Mouse (Mus musculus) retina, adult 2 months (tissue): ENCODE measurements around the gene Lmo7.

Experiments used
- DNase-seq: peaks from one replicate; pipeline ENCODE4 v3.0.0-alpha.2; 2012; ENCODE audit warnings: low read depth, low spot score

The Lmo7 gene

GRCm38 (mm10) chr14:101729237-101729971 is at the start of gene Lmo7, which contains the start of gene Gm9922:
TSS of gene Lmo7 (plus strand) at chr14:101729957.
TSS of gene Gm9922 (minus strand) at chr14:101729814.
- no peak for DNase-seq

DNA sequence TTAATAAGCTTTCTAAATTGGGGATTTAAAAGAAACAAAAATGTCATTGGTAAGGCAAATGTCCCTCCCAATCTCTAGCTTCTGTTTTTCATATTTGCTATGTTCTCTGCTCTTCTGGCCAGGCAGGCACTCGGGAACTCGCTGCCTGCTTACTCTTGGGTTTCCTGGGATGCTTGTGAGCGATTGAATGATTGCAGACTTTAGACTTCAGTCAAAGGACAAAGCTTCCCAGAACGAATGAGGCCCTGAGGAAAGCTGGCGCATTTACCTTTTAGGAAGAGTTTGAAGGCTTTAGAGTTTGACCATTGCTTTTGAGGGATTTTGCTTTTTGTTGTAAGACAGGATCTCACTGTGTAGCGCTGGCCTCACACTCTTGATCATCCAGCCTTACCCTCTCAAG is 42.1 kb upstream of the Lmo7 start:
- no peak for DNase-seq

GRCm38 (mm10) chr14:101688406-101688805 is 41.4 kb upstream of the Lmo7 start:
- no peak for DNase-seq

- no peak for DNase-seq
Observed at GRCm38 (mm10) chr14:101704479-101704878, 25.3 kb upstream of the Lmo7 start.

DNA sequence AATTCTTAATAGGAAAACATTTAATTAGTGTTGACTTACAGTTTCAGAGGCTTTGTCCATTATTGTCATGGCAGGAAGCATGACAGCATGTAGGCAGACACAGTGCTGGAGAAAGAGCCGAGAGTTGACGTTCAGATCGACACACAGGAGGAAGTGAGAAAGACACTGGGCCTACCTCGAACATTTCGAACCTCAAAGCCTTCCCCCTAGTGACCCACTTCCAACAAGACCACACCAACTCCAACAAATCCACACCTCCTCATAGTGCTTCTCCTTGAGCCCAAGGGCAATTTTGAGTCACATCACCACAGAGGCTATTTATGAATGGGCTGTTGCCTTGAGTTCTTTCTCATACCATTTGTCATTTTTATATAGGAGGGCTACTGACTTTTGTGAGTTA is 22.7 kb upstream of the Lmo7 start:
- no peak for DNase-seq

DNA sequence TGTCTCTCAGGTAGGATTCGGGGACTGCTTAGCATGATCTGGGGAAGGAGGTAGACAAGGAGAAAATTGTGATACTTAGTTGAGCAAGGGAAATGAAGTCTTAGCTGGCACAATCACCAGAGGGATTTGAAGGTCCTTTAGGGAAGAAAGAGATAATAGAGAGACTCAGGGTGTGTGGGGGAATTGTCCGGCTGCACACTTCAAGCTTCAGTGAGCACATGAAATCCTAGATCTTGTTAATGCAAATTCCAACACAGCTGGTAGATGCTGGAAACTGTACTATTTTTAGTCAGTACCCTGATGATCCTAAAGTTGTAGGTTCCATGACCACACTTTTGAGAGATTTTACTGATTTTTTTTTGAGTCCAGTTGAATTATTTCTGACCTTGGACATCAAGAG is 15.3 kb upstream of the Lmo7 start:
- no peak for DNase-seq

- DNase-seq: no peak
Observed at GRCm38 (mm10) chr14:101729972-101730692, 375 bp downstream of the Lmo7 start.

DNA sequence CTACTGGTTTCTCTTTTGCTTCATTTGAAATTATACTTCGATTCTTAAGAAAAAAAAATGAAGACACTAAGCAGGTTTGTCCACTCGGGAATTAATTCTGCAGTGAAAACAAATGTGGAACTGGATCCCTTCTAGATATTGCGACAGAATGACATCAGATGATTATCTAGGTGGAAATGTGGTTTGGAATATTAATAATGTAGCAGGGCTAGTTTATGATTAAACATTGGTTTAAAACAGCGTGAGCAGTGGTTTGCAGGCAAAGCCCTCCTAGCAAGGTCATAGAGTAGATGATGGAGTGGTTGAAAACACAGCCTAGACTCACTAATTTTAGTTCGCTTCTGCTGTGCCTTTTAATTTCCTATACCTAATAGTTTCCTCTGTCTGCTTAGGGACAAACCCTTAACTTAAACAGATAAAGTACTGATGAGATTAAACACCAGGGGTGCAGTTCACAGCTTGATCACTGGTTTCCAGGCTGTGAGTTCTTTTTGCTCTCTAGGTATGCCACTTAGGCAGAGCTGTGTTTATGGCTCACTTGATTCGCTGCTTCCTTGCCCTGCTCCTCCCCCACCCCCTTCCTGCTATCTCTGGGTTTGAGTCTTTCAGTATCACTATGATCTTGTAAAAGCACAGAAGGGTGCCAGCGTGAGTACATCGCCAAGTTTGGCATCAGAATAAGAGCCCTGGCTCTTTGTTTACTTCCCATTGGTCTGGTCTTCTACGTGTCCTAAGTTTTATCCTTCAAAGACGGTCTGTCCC is 4.0 kb downstream of the Lmo7 start:
- no peak for DNase-seq

GRCm38 (mm10) chr14:101737501-101737900 is 7.7 kb downstream of the Lmo7 start:
- DNase-seq: no peak

DNA sequence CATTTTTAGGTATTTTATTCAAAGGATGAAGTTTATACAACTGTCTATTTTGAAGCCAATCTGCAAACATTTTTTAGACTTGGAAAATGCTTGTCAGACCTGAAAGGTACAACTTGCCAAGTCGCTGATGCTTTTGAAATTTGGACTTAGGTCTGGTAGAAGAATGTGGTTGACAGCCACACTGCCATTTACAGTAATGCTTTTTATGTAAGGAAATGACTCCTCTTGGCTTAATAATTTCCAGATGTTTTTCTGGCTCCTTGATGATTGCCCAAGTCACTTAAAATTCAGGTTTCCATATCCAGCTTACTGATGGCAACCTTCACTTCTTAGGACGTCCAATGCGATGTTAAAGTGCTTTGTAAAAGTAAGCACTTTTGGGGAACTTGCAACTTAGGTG is 16.9 kb downstream of the Lmo7 start:
- no peak for DNase-seq

DNA sequence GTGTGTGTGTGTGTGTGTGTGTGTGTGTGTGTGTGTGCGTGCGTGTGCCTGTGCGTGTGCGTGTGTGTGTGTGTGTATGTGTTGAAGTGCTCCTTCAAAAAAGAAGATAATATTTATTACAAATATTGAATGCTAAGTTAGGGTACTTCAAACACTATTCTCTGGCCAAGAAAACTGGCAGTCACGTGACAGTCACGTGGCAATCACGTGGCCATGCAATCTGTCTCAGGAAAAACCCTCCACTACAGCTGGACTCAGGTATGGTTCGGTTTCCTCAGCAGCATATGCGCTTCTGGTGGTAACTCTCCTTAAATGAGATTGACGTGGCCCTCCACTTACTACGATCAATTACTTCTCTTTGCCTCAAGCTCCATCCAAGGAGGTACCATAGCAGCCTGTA is 18.1 kb downstream of the Lmo7 start:
- no peak for DNase-seq

- no peak for DNase-seq
Observed at GRCm38 (mm10) chr14:101748436-101748835, 18.7 kb downstream of the Lmo7 start.

DNA sequence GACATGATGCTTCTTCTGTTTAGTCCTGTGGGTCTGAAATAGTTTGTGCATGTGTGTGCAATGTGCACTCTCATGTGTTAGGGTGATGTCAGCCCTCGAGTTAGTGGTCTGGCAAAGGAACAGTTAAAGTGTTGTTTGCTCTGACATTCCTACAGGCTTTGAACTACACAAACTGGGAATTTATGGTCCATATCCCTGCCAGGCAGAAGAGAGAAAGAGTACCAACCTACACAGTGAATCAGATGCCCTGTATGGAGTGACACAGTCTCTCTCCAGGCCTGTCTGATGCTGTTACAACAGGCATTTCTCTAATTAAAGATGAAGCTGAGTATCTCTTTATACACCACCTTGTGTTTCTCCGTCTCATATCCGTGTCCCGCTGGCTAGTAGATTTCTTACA is 21.2 kb downstream of the Lmo7 start:
- no peak for DNase-seq

DNA sequence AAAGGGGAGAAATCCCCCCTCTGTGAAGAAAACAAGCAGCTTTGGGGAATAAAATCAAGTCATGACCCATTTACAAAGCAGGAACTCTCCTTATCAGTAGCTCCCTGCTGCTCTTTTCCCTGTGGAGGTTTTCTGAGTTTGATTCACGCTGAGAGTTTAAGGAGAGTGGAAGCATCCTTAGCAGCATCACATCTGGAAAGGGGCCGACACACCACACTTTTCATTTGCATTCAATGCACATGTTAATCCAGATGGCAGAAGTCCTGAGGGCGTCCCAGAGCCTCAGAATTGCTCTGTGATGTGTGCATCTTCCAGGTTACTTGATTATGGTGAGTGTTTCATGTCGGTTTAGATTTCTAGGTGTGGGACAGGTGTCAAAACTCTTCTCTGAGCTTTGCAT is 25.7 kb downstream of the Lmo7 start:
- no peak for DNase-seq

GRCm38 (mm10) chr14:101762267-101762666 is 32.5 kb downstream of the Lmo7 start:
- no peak for DNase-seq

GRCm38 (mm10) chr14:101763762-101764295 is 34.1 kb downstream of the Lmo7 start:
- DNase-seq: no peak

DNA sequence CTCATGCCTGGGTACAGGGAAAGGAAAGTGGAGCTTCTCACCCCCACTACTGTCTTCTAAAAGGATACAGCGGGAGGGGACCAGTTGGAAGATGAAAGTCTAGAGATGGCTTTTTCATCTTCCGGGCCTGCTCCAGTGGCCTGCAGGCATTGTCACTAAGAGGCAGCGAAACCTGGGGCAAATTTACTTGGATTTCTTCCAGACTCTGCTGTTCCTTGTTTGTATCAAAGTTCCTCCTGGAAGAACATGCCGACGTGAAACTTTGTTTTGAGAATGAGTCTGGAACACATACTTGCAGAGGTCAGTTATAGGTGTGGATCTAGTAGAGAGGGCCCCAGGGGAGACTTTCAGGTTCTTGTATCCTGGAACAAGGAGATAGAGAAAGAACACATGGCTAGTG is 41.6 kb downstream of the Lmo7 start:
- DNase-seq: no peak

- DNase-seq: no peak
Observed at GRCm38 (mm10) chr14:101771756-101772155, 42.0 kb downstream of the Lmo7 start.

DNA sequence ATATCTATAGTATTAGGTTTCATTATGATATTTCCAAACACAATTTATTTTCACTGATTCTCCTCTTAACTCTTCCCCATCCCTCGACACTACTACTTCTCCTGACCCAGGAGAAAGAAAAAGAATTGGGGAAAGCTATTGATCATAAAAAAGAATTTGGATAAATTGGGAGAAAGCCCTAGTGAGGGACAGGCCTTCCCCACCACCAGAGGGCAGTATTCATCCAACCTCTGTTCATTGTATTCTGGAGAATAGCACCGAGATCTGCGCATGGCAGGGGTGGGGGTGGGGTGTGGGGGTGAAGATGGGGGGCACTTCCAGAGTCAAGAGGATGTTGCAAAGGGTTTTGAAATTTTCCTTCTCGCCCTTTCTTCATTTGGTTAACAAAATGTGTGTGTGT is 44.9 kb downstream of the Lmo7 start:
- no peak for DNase-seq

GRCm38 (mm10) chr14:101776296-101777128 is 46.8 kb downstream of the Lmo7 start:
- no peak for DNase-seq

DNA sequence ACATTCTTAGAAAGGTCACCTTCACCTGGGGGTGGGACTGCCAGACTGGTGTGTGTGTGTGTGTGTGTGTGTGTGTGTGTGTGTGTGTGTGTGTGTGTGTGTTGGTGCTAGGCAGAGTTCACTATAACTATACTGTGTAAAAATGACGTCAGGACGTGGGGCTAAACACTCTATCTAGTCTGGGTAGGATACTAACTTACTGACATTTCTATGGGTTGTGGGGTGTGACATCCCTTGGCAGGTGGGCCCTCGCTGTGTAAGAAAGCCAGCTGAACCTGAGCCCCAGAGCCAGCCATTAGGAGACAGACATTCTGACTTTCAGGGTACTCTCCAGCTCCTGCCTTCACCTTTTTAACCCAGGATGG is 47.4 kb downstream of the Lmo7 start:
- no peak for DNase-seq
